Mouse (Mus musculus): ENCODE measurements at regions not wholly inside any gene's neighbourhood (a gene's known extent, or its start where the extent isn't known, plus 50 kb on each side); places are given as distances from the start of the nearest gene placed in this dataset.

- no peak for TF ChIP-seq POLR2A (IDR thresholded peaks at IDR 0.05; ENCODE audit: borderline replicate concordance, extremely low read depth, insufficient read depth, insufficient read length, poor library complexity, severe bottlenecking)
- no peak for TF ChIP-seq CTCF (IDR thresholded peaks at IDR 0.05; ENCODE audit: borderline replicate concordance, extremely low read depth, insufficient read depth, insufficient read length)
Measured at GRCm38 (mm10) chr12:71573456-71573855, 257.4 kb upstream of the Daam1 start.

All from brain, embryonic 14.5 days (tissue).